Mouse (Mus musculus): Measurements from ENCODE around the gene Ntn5. TPM values are rescaled to one million over a fixed set of nuclear protein-coding genes. Genes with fewer than 3 reads are reported as not detected.
A peak's percentile ranks its signal among the peaks of the same experiment; 100 is the strongest.

Gene Ntn5
- polyA plus RNA-seq, 1 experiment from 2014 or later: 0.18 TPM

- Histone ChIP-seq H3K9me3 (replicated peaks; ENCODE audit: low read length) (no peaks in the 10 kb centered on the region), H3K27me3 (ENCODE audit: insufficient read depth, low read length) (peaks cover 1% of the 10 kb centered on the region; the same call in 1 of the 2 replicates), H3K27ac (peak overlapping the region; percentile 85), H3K36me3 (ENCODE audit: insufficient read depth, low read length) (0 out of 2 replicates have a peak, but pooled peaks cover 8% of the 10 kb centered on the region), H3K4me3 (replicated peaks; ENCODE audit: low read depth, low read length) (peak overlapping the region; percentile 63), H3K9ac (ENCODE audit: low read depth, low read length) (peak overlapping the region; percentile 87), H3K4me1 (replicated peaks; ENCODE audit: insufficient read depth, low read length) (peaks cover 20% of the 10 kb centered on the region), H3K4me2 (ENCODE audit: low read length) (peak overlapping the region; percentile 93)
- DNase-seq (ENCODE audit: low spot score): no peak
- 1% methylated on average over 21 of the region's 21 CpGs for WGBS
- TF ChIP-seq CTCF (IDR thresholded peaks at IDR 0.05; ENCODE audit: low read depth): no peak
- no peak for ATAC-seq (replicated peaks; ENCODE audit: low FRiP score, low read depth)
These were observed 21.6 kb downstream of the Ntn5 start for GRCm38 (mm10) chr7:45705443-45705864.

GRCm38 (mm10) chr7:45705873-45706281, 22.1 kb downstream of the Ntn5 start:
- no peak for TF ChIP-seq CTCF (IDR thresholded peaks at IDR 0.05; ENCODE audit: low read depth)
- peak overlapping the region; percentile 63 for H3K4me3 ChIP-seq (replicated peaks; ENCODE audit: low read depth, low read length)
- 3% methylated on average over 7 of the region's 7 CpGs for WGBS

DNA sequence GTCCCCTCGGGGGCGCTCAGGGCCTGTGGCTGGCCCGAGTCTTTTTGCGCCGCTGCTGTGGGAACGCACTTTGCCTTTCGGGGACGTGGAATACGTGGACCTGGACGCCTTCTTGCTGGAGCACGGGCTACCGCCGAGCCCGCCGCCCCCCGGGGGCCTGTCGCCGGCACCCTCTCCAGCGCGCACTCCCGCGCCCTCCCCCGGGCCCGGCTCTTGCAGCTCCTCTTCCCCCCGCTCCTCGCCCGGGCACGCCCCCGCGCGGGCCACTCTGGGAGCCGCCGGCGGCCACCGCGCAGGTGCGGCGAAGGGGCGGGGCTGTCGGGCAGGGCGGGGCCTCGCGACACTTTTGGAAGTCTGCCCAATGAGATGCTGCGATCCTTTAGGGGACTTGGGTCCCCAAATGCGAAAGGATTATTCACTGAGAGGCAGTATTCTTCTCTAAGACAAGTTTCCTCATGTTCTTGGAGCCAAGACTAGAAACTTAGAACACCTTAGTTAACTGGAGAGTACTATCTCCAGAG, 23.0 kb downstream of the Ntn5 start:
- WGBS: 1% methylated on average over 42 of the region's 45 CpGs
- Histone ChIP-seq H3K4me2 (ENCODE audit: low read length) (peak overlapping the region; percentile 93), H3K4me3 (replicated peaks; ENCODE audit: low read depth, low read length) (peak overlapping the region; percentile 63), H3K36me3 (ENCODE audit: insufficient read depth, low read length) (peaks cover 20% of the 10 kb centered on the region), H3K9ac (ENCODE audit: low read depth, low read length) (peak overlapping the region; percentile 87), H3K9me3 (replicated peaks; ENCODE audit: low read length) (no peaks in the 10 kb centered on the region), H3K4me1 (replicated peaks; ENCODE audit: insufficient read depth, low read length) (peaks cover 18% of the 10 kb centered on the region), H3K27ac (peak overlapping the region; percentile 85), H3K27me3 (ENCODE audit: insufficient read depth, low read length) (no peaks in the 10 kb centered on the region)
- ATAC-seq (replicated peaks; ENCODE audit: low FRiP score, low read depth) (peak; percentile 9; the same call in 1 of the 2 replicates), DNase-seq (ENCODE audit: low spot score) (peak; percentile 86)
- peak; percentile 8; the same call in 1 of the 2 replicates for TF ChIP-seq CTCF (IDR thresholded peaks at IDR 0.05; ENCODE audit: low read depth)

More at GRCm38 (mm10) chr7:45705873-45706281, 22.1 kb downstream of the Ntn5 start:
- no peaks in the 10 kb centered on the region for H3K9me3 ChIP-seq (replicated peaks; ENCODE audit: low read length)
- H3K4me1 ChIP-seq (replicated peaks; ENCODE audit: insufficient read depth, low read length): peaks cover 18% of the 10 kb centered on the region
- peak overlapping the region; percentile 85 for H3K27ac ChIP-seq
- peak overlapping the region; percentile 93 for H3K4me2 ChIP-seq (ENCODE audit: low read length)
- DNase-seq (ENCODE audit: low spot score) (peak; percentile 82), ATAC-seq (replicated peaks; ENCODE audit: low FRiP score, low read depth) (no peak)
- H3K27me3 ChIP-seq (ENCODE audit: insufficient read depth, low read length): no peaks in the 10 kb centered on the region
- peaks cover 11% of the 10 kb centered on the region for H3K36me3 ChIP-seq (ENCODE audit: insufficient read depth, low read length)
- peak overlapping the region; percentile 87 for H3K9ac ChIP-seq (ENCODE audit: low read depth, low read length)

- peak overlapping the region; percentile 87; the same call in 1 of the 2 replicates for H3K9ac ChIP-seq (ENCODE audit: low read depth, low read length)
- ATAC-seq (replicated peaks; ENCODE audit: low FRiP score, low read depth) (peak; percentile 33), DNase-seq (ENCODE audit: low spot score) (peak; percentile 94)
- H3K4me1 ChIP-seq (replicated peaks; ENCODE audit: insufficient read depth, low read length): peaks cover 18% of the 10 kb centered on the region
- under 1% methylated on average over 27 of the region's 27 CpGs for WGBS
- peak overlapping the region; percentile 63 for H3K4me3 ChIP-seq (replicated peaks; ENCODE audit: low read depth, low read length)
- peaks cover 27% of the 10 kb centered on the region for H3K36me3 ChIP-seq (ENCODE audit: insufficient read depth, low read length)
- peak overlapping the region; percentile 93 for H3K4me2 ChIP-seq (ENCODE audit: low read length)
- peak overlapping the region; percentile 85 for H3K27ac ChIP-seq
- TF ChIP-seq CTCF (IDR thresholded peaks at IDR 0.05; ENCODE audit: low read depth): no peak
- H3K27me3 ChIP-seq (ENCODE audit: insufficient read depth, low read length): no peaks in the 10 kb centered on the region
- H3K9me3 ChIP-seq (replicated peaks; ENCODE audit: low read length): no peaks in the 10 kb centered on the region
These were observed 23.6 kb downstream of the Ntn5 start for GRCm38 (mm10) chr7:45707375-45707967.

DNA sequence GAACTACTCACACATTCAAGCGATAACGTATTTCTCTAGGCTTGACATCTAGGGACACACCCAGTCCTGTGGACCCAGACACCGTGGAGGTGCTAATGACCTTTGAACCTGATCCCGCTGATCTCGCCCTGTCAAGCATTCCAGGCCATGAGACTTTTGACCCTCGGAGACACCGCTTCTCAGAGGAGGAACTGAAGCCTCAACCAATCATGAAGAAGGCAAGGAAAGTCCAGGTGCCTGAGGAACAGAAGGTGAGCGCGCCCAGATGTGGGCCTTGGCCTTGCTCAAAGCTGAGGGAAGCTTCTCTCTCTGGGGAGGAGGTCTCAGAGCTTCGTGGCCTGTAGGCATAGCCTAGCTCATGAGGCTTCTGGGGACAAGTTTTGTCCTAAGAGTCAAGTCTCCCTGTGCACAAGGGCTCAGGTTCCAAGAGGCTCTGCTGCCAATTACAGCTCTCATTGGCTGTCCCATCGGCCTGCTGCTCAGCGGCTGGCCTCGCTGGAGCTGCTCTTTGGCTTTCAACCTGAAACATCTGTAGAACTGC, 24.5 kb downstream of the Ntn5 start:
- Histone ChIP-seq H3K36me3 (ENCODE audit: insufficient read depth, low read length) (peaks cover 35% of the 10 kb centered on the region), H3K9me3 (replicated peaks; ENCODE audit: low read length) (no peaks in the 10 kb centered on the region), H3K27ac (peak overlapping the region; percentile 85), H3K4me3 (replicated peaks; ENCODE audit: low read depth, low read length) (0 out of 2 replicates have a peak overlapping the region, but pooled peaks have one; percentile 17), H3K9ac (ENCODE audit: low read depth, low read length) (no peak overlapping the region), H3K4me1 (replicated peaks; ENCODE audit: insufficient read depth, low read length) (peaks cover 18% of the 10 kb centered on the region), H3K27me3 (ENCODE audit: insufficient read depth, low read length) (no peaks in the 10 kb centered on the region), H3K4me2 (ENCODE audit: low read length) (peak overlapping the region; percentile 93)
- no peak for TF ChIP-seq CTCF (IDR thresholded peaks at IDR 0.05; ENCODE audit: low read depth)
- ATAC-seq (replicated peaks; ENCODE audit: low FRiP score, low read depth): no peak
- no peak for DNase-seq (ENCODE audit: low spot score)
- WGBS: 24% methylated on average over 13 of the region's 13 CpGs

DNA sequence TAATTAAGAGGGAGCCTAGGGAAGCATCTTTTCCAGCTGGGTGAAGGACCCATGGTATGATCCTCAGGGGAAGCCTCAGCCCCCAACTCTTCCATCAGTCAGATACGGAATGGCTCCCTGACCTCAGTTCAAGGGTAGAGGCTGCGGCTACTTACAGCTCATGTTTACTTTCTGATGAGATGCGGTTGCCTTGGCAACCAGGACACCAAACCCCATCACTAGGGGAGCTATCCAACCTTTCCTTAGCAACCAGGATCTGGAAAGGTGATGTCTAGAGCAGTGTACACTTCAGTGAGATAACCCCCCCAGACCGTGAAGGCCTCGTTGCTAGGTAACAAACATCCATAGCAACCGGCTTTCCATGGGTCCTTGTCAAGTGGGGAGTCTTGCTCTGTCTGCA, 25.2 kb downstream of the Ntn5 start:
- H3K27ac ChIP-seq: no peak overlapping the region
- WGBS: 50% methylated on average over 6 of the region's 6 CpGs
- no peaks in the 10 kb centered on the region for H3K9me3 ChIP-seq (replicated peaks; ENCODE audit: low read length)
- H3K4me3 ChIP-seq (replicated peaks; ENCODE audit: low read depth, low read length): no peak overlapping the region
- DNase-seq (ENCODE audit: low spot score) (no peak), ATAC-seq (replicated peaks; ENCODE audit: low FRiP score, low read depth) (no peak)
- 0 out of 2 replicates have a peak, but pooled peaks have one; percentile 2 for TF ChIP-seq CTCF (IDR thresholded peaks at IDR 0.05; ENCODE audit: low read depth)
- H3K4me1 ChIP-seq (replicated peaks; ENCODE audit: insufficient read depth, low read length): peaks cover 18% of the 10 kb centered on the region
- peaks cover 38% of the 10 kb centered on the region for H3K36me3 ChIP-seq (ENCODE audit: insufficient read depth, low read length)
- H3K27me3 ChIP-seq (ENCODE audit: insufficient read depth, low read length): no peaks in the 10 kb centered on the region
- no peak overlapping the region for H3K9ac ChIP-seq (ENCODE audit: low read depth, low read length)
- H3K4me2 ChIP-seq (ENCODE audit: low read length): no peak overlapping the region

All from kidney, postnatal 0 days (tissue).